Mouse (Mus musculus) embryonic fibroblast, embryonic 13.5 days (primary cell): ENCODE results near the gene Glipr2.

Source experiments
- CTCF ChIP-seq: IDR thresholded peaks from 2 replicates; pipeline ENCODE4 v1.5.1; 2011; ENCODE audit warnings: mild to moderate bottlenecking, control low read depth, low read length, moderate library complexity, borderline replicate concordance; ENCODE audit not compliant: insufficient read depth
- POLR2A ChIP-seq: IDR thresholded peaks from 2 replicates; pipeline ENCODE4 v1.6.1; 2011; ENCODE audit warnings: low read depth, mild to moderate bottlenecking, control low read depth, low read length, moderate library complexity

DNA sequence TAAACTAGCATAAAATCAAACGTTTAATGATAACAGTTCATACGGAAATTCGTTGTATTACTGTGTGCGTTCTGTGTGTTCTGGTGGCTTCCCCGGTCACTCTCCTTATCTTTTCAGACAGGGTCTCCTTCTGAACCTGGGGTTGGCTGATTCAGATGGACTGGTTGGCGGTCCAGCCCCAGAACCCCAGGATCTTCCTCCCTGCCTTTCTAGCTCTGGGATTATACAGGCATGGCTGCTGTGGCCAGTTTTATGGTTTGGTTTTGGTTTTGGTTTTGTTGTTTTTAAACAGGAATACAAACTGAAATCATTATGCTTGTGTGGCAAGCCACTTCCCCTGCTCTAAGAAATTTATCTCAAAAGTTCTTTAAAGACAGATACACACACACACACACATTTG is 3.0 kb downstream of the Glipr2 start:
- TF ChIP-seq CTCF, result no peak
- TF ChIP-seq POLR2A, result no peak
